Mouse (Mus musculus): Measurements from ENCODE around the gene Ica1. TPM values are rescaled to one million over a fixed set of nuclear protein-coding genes. Genes with fewer than 3 reads are reported as not detected.

Ica1 gene
- total and polyA plus RNA-seq, 3 experiments, result 3.9 to 7.8 (median 7.0) TPM

DNA sequence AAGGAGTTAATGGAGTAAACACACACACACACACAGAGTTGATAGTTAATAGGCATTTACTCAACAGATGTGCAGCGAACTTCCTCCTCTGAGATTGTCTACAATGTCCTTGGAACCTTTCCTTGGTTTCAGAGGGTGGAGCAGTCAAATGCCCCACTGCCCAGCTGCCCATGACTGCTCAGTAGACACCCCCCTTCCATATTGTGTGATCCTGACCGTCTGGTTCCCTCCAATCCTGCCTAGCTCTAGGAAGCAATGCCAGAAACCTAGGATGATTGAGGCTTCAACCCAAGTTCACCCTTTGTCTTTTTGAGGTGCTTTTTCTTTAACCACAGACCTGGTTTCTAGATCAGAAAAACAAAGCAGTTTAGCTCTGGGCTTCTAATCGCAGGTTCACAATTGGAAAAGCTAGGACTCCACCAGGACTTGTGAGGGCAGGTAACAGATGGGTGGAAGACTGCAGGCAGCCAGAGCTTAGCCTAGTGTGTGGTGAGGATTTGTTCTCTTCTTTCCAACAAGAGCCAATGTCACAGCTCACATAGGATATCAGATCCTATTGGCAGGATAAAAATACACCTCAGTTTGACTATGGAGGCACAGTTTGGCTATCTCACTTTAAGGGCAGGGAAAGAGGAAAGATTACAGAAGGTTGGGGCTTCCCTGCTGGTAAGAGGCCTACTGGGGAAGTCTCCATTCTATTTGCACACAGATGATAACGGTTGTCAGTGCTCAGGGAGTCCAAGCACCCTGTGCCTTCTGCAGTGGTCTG lies 158.5 kb downstream of the Ica1 start:
- no peak overlapping the region for H3K4me3 ChIP-seq
- no peak overlapping the region for H3K27ac ChIP-seq
- intact Hi-C loops (cut with DNase I), result no loop called here
- H3K9ac ChIP-seq (ENCODE audit: low read depth, low read length), result no peak overlapping the region
- no peaks in the 10 kb centered on the region for H3K36me3 ChIP-seq (ENCODE audit: control insufficient read depth, insufficient read depth, low read length)
- no peak for TF ChIP-seq POLR2A (IDR thresholded peaks at IDR 0.05; ENCODE audit: insufficient read depth, low read depth, low read length)
- TF ChIP-seq EP300 (IDR thresholded peaks at IDR 0.05; ENCODE audit: insufficient read depth, low read depth, low read length), result no peak
- TF ChIP-seq CTCF (IDR thresholded peaks at IDR 0.05), result no peak
- H3K27me3 ChIP-seq (ENCODE audit: control insufficient read depth, insufficient read depth, low read length), result no peaks in the 10 kb centered on the region
- 74% methylated on average over 4 of the region's 4 CpGs for WGBS
- no peak for DNase-seq
- H3K79me2 ChIP-seq (replicated peaks; ENCODE audit: control insufficient read depth, insufficient read depth, low read length), result no peaks in the 10 kb centered on the region
- H3K4me1 ChIP-seq (ENCODE audit: control insufficient read depth, insufficient read depth, low read length), result no peaks in the 10 kb centered on the region

DNA sequence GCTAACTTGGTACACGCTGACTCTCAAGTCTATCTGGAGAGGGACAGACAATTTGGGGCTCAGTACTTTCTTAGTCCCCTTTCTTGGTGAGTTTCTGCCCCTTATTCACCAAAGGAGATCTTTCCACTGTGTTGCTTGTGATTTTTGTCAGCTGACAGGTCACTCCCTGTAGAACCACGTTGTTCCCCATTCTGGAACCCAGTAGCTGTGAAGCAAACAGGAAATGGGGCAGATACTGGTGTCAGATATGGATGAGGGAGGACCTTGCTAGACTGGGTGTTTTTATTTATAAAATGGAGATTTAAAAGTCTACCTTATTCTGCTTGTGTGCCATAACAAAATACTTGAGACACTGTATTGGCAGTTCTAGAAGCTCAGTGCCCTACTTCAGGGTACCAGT lies 160.9 kb downstream of the Ica1 start:
- Histone ChIP-seq H3K4me3 (no peak overlapping the region), H3K4me1 (ENCODE audit: control insufficient read depth, insufficient read depth, low read length) (no peaks in the 10 kb centered on the region), H3K36me3 (ENCODE audit: control insufficient read depth, insufficient read depth, low read length) (no peaks in the 10 kb centered on the region), H3K79me2 (replicated peaks; ENCODE audit: control insufficient read depth, insufficient read depth, low read length) (no peaks in the 10 kb centered on the region), H3K27ac (no peak overlapping the region), H3K27me3 (ENCODE audit: control insufficient read depth, insufficient read depth, low read length) (no peaks in the 10 kb centered on the region), H3K9ac (ENCODE audit: low read depth, low read length) (no peak overlapping the region)
- intact Hi-C loops (cut with DNase I), result no loop called here
- TF ChIP-seq CTCF (IDR thresholded peaks at IDR 0.05) (no peak), POLR2A (IDR thresholded peaks at IDR 0.05; ENCODE audit: insufficient read depth, low read depth, low read length) (no peak), EP300 (IDR thresholded peaks at IDR 0.05; ENCODE audit: insufficient read depth, low read depth, low read length) (no peak)
- 54% methylated on average over 2 of the region's 2 CpGs for WGBS
- DNase-seq, result no peak

DNA sequence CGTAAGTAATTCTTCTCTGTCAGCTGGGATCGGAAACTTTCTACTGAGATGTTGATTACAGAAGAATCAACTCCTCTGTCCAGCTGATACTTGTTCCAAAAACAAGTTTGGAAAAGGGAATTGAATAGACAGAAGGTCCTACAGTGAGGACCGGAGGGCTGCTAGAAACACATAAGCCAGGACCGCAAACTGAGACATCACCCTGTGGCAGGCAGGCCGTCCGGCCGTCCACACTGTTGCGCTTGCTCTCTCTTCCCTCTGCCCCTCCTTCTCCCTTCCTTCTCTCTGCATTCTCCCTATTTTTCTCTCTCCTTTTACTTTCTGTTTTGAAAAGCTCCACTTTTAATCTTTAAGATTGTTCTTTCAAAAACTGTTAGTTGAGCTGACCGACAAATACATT lies 186.6 kb downstream of the Ica1 start:
- intact Hi-C loops (cut with DNase I), result no loop called here
- Histone ChIP-seq H3K9ac (ENCODE audit: low read depth, low read length) (no peak overlapping the region), H3K27me3 (ENCODE audit: control insufficient read depth, insufficient read depth, low read length) (no peaks in the 10 kb centered on the region), H3K79me2 (replicated peaks; ENCODE audit: control insufficient read depth, insufficient read depth, low read length) (no peaks in the 10 kb centered on the region), H3K4me1 (ENCODE audit: control insufficient read depth, insufficient read depth, low read length) (no peaks in the 10 kb centered on the region), H3K27ac (no peak overlapping the region), H3K36me3 (ENCODE audit: control insufficient read depth, insufficient read depth, low read length) (no peaks in the 10 kb centered on the region), H3K4me3 (no peak overlapping the region)
- no peak for DNase-seq
- TF ChIP-seq EP300 (IDR thresholded peaks at IDR 0.05; ENCODE audit: insufficient read depth, low read depth, low read length) (no peak), POLR2A (IDR thresholded peaks at IDR 0.05; ENCODE audit: insufficient read depth, low read depth, low read length) (no peak), CTCF (IDR thresholded peaks at IDR 0.05) (no peak)
- 63% methylated on average over 9 of the region's 9 CpGs for WGBS

GRCm38 (mm10) chr6:8583892-8584291 lies 194.4 kb downstream of the Ica1 start:
- DNase-seq, result no peak
- H3K9ac ChIP-seq (ENCODE audit: low read depth, low read length), result no peak overlapping the region
- no peak for TF ChIP-seq EP300 (IDR thresholded peaks at IDR 0.05; ENCODE audit: insufficient read depth, low read depth, low read length)
- no peak for TF ChIP-seq POLR2A (IDR thresholded peaks at IDR 0.05; ENCODE audit: insufficient read depth, low read depth, low read length)
- TF ChIP-seq CTCF (IDR thresholded peaks at IDR 0.05), result no peak
- H3K4me1 ChIP-seq (ENCODE audit: control insufficient read depth, insufficient read depth, low read length), result no peaks in the 10 kb centered on the region
- no peaks in the 10 kb centered on the region for H3K36me3 ChIP-seq (ENCODE audit: control insufficient read depth, insufficient read depth, low read length)
- intact Hi-C loops (cut with DNase I), result no loop called here
- no peak overlapping the region for H3K4me3 ChIP-seq
- H3K27ac ChIP-seq, result no peak overlapping the region
- 77% methylated on average over 3 of the region's 3 CpGs for WGBS
- H3K79me2 ChIP-seq (replicated peaks; ENCODE audit: control insufficient read depth, insufficient read depth, low read length), result no peaks in the 10 kb centered on the region
- H3K27me3 ChIP-seq (ENCODE audit: control insufficient read depth, insufficient read depth, low read length), result no peaks in the 10 kb centered on the region

GRCm38 (mm10) chr6:8582377-8582776 lies 195.9 kb downstream of the Ica1 start:
- intact Hi-C loops (cut with DNase I), result no loop called here
- H3K9ac ChIP-seq (ENCODE audit: low read depth, low read length), result no peak overlapping the region
- no peaks in the 10 kb centered on the region for H3K79me2 ChIP-seq (replicated peaks; ENCODE audit: control insufficient read depth, insufficient read depth, low read length)
- TF ChIP-seq POLR2A (IDR thresholded peaks at IDR 0.05; ENCODE audit: insufficient read depth, low read depth, low read length) (no peak), EP300 (IDR thresholded peaks at IDR 0.05; ENCODE audit: insufficient read depth, low read depth, low read length) (no peak), CTCF (IDR thresholded peaks at IDR 0.05) (no peak)
- H3K36me3 ChIP-seq (ENCODE audit: control insufficient read depth, insufficient read depth, low read length), result no peaks in the 10 kb centered on the region
- H3K4me3 ChIP-seq, result no peak overlapping the region
- H3K4me1 ChIP-seq (ENCODE audit: control insufficient read depth, insufficient read depth, low read length), result no peaks in the 10 kb centered on the region
- no peak for DNase-seq
- no peaks in the 10 kb centered on the region for H3K27me3 ChIP-seq (ENCODE audit: control insufficient read depth, insufficient read depth, low read length)
- WGBS, result 94% methylated on average over 9 of the region's 9 CpGs
- H3K27ac ChIP-seq, result no peak overlapping the region

Other genes with a start within 250 kb of the Ica1 start
- gene Nxph1, start 169.9 kb upstream of the Ica1 start, total RNA-seq (2021), result not detected
- not detected in 2 replicates for gene Nxph1, start 169.9 kb upstream of the Ica1 start, polyA plus RNA-seq (2012; rRNA removed)

Measured in heart, adult 2 months (tissue).